Mouse (Mus musculus): ENCODE data around the gene Slc16a11. TPM values are rescaled to one million over a fixed set of nuclear protein-coding genes. Genes with fewer than 3 reads are reported as not detected.

Gene Slc16a11
- polyA plus RNA-seq, 1 experiment from 2014 or later, result 0.50 TPM

- Histone ChIP-seq H3K36me3 (ENCODE audit: control insufficient read depth, insufficient read depth, low read length) (no peaks in the 10 kb centered on the region), H3K9me3 (ENCODE audit: control insufficient read depth, low read length) (no peaks in the 10 kb centered on the region), H3K27me3 (ENCODE audit: control insufficient read depth, insufficient read depth, low read length) (no peaks in the 10 kb centered on the region), H3K4me3 (ENCODE audit: low read depth, low read length) (no peak overlapping the region), H3K27ac (ENCODE audit: low read depth, low read length) (no peak overlapping the region), H3K9ac (ENCODE audit: low read length) (no peak overlapping the region), H3K4me1 (ENCODE audit: control insufficient read depth, insufficient read depth, low read length) (no peaks in the 10 kb centered on the region), H3K4me2 (ENCODE audit: low read depth) (no peak overlapping the region)
- no peak for ATAC-seq (ENCODE audit: insufficient read depth, low FRiP score, low TSS enrichment)
- DNase-seq (ENCODE audit: low spot score), result no peak
- WGBS, result 63% methylated on average over 11 of the region's 11 CpGs
These were observed 18.9 kb upstream of the Slc16a11 start for GRCm38 (mm10) chr11:70193354-70194285.

GRCm38 (mm10) chr11:70198332-70198731, 14.2 kb upstream of the Slc16a11 start:
- no peaks in the 10 kb centered on the region for H3K9me3 ChIP-seq (ENCODE audit: control insufficient read depth, low read length)
- H3K36me3 ChIP-seq (ENCODE audit: control insufficient read depth, insufficient read depth, low read length), result no peaks in the 10 kb centered on the region
- ATAC-seq (ENCODE audit: insufficient read depth, low FRiP score, low TSS enrichment) (no peak), DNase-seq (ENCODE audit: low spot score) (no peak)
- no peaks in the 10 kb centered on the region for H3K27me3 ChIP-seq (ENCODE audit: control insufficient read depth, insufficient read depth, low read length)
- H3K4me2 ChIP-seq (ENCODE audit: low read depth), result no peak overlapping the region
- H3K9ac ChIP-seq (ENCODE audit: low read length), result no peak overlapping the region
- no peaks in the 10 kb centered on the region for H3K4me1 ChIP-seq (ENCODE audit: control insufficient read depth, insufficient read depth, low read length)
- no peak overlapping the region for H3K4me3 ChIP-seq (ENCODE audit: low read depth, low read length)
- 85% methylated on average over 3 of the region's 3 CpGs for WGBS
- no peak overlapping the region for H3K27ac ChIP-seq (ENCODE audit: low read depth, low read length)

GRCm38 (mm10) chr11:70199107-70199506, 13.4 kb upstream of the Slc16a11 start:
- H3K4me1 ChIP-seq (ENCODE audit: control insufficient read depth, insufficient read depth, low read length), result no peaks in the 10 kb centered on the region
- ATAC-seq (ENCODE audit: insufficient read depth, low FRiP score, low TSS enrichment) (no peak), DNase-seq (ENCODE audit: low spot score) (no peak)
- no peak overlapping the region for H3K27ac ChIP-seq (ENCODE audit: low read depth, low read length)
- H3K9me3 ChIP-seq (ENCODE audit: control insufficient read depth, low read length), result no peaks in the 10 kb centered on the region
- WGBS, result 85% methylated on average over 8 of the region's 8 CpGs
- no peaks in the 10 kb centered on the region for H3K27me3 ChIP-seq (ENCODE audit: control insufficient read depth, insufficient read depth, low read length)
- H3K9ac ChIP-seq (ENCODE audit: low read length), result no peak overlapping the region; the same call in 1 of the 2 replicates
- no peak overlapping the region for H3K4me3 ChIP-seq (ENCODE audit: low read depth, low read length)
- no peaks in the 10 kb centered on the region for H3K36me3 ChIP-seq (ENCODE audit: control insufficient read depth, insufficient read depth, low read length)
- H3K4me2 ChIP-seq (ENCODE audit: low read depth), result no peak overlapping the region

GRCm38 (mm10) chr11:70200036-70200608, 12.4 kb upstream of the Slc16a11 start:
- H3K4me2 ChIP-seq (ENCODE audit: low read depth), result no peak overlapping the region
- H3K9me3 ChIP-seq (ENCODE audit: control insufficient read depth, low read length), result no peaks in the 10 kb centered on the region
- no peaks in the 10 kb centered on the region for H3K36me3 ChIP-seq (ENCODE audit: control insufficient read depth, insufficient read depth, low read length)
- H3K9ac ChIP-seq (ENCODE audit: low read length), result no peak overlapping the region
- H3K4me1 ChIP-seq (ENCODE audit: control insufficient read depth, insufficient read depth, low read length), result no peaks in the 10 kb centered on the region
- no peaks in the 10 kb centered on the region for H3K27me3 ChIP-seq (ENCODE audit: control insufficient read depth, insufficient read depth, low read length)
- H3K4me3 ChIP-seq (ENCODE audit: low read depth, low read length), result no peak overlapping the region
- DNase-seq (ENCODE audit: low spot score), result no peak
- no peak overlapping the region for H3K27ac ChIP-seq (ENCODE audit: low read depth, low read length)
- WGBS, result 90% methylated on average over 5 of the region's 5 CpGs
- ATAC-seq (ENCODE audit: insufficient read depth, low FRiP score, low TSS enrichment), result no peak

GRCm38 (mm10) chr11:70201691-70202090, 10.9 kb upstream of the Slc16a11 start:
- DNase-seq (ENCODE audit: low spot score) (peak; percentile 84), ATAC-seq (ENCODE audit: insufficient read depth, low FRiP score, low TSS enrichment) (no peak)
- H3K4me1 ChIP-seq (ENCODE audit: control insufficient read depth, insufficient read depth, low read length), result no peaks in the 10 kb centered on the region
- no peak overlapping the region for H3K4me3 ChIP-seq (ENCODE audit: low read depth, low read length)
- H3K9ac ChIP-seq (ENCODE audit: low read length), result no peak overlapping the region
- H3K27ac ChIP-seq (ENCODE audit: low read depth, low read length), result no peak overlapping the region
- H3K27me3 ChIP-seq (ENCODE audit: control insufficient read depth, insufficient read depth, low read length), result no peaks in the 10 kb centered on the region
- no peak overlapping the region for H3K4me2 ChIP-seq (ENCODE audit: low read depth)
- no peaks in the 10 kb centered on the region for H3K36me3 ChIP-seq (ENCODE audit: control insufficient read depth, insufficient read depth, low read length)
- WGBS, result 43% methylated on average over 5 of the region's 5 CpGs
- H3K9me3 ChIP-seq (ENCODE audit: control insufficient read depth, low read length), result no peaks in the 10 kb centered on the region

- Histone ChIP-seq H3K36me3 (ENCODE audit: control insufficient read depth, insufficient read depth, low read length) (no peaks in the 10 kb centered on the region), H3K4me1 (ENCODE audit: control insufficient read depth, insufficient read depth, low read length) (no peaks in the 10 kb centered on the region), H3K27me3 (ENCODE audit: control insufficient read depth, insufficient read depth, low read length) (no peaks in the 10 kb centered on the region), H3K9me3 (ENCODE audit: control insufficient read depth, low read length) (no peaks in the 10 kb centered on the region), H3K4me3 (ENCODE audit: low read depth, low read length) (no peak overlapping the region), H3K27ac (ENCODE audit: low read depth, low read length) (no peak overlapping the region), H3K4me2 (ENCODE audit: low read depth) (no peak overlapping the region), H3K9ac (ENCODE audit: low read length) (no peak overlapping the region)
- DNase-seq (ENCODE audit: low spot score) (no peak), ATAC-seq (ENCODE audit: insufficient read depth, low FRiP score, low TSS enrichment) (no peak)
- WGBS, result 87% methylated on average over 2 of the region's 2 CpGs
These were observed 5.8 kb upstream of the Slc16a11 start for GRCm38 (mm10) chr11:70206801-70207200.

GRCm38 (mm10) chr11:70207283-70207682, 5.3 kb upstream of the Slc16a11 start:
- ATAC-seq (ENCODE audit: insufficient read depth, low FRiP score, low TSS enrichment), result no peak
- no peak for DNase-seq (ENCODE audit: low spot score)
- Histone ChIP-seq H3K27me3 (ENCODE audit: control insufficient read depth, insufficient read depth, low read length) (peaks cover 3% of the 10 kb centered on the region; the same call in 1 of the 2 replicates), H3K4me3 (ENCODE audit: low read depth, low read length) (no peak overlapping the region), H3K9me3 (ENCODE audit: control insufficient read depth, low read length) (no peaks in the 10 kb centered on the region), H3K4me2 (ENCODE audit: low read depth) (no peak overlapping the region), H3K9ac (ENCODE audit: low read length) (no peak overlapping the region), H3K27ac (ENCODE audit: low read depth, low read length) (no peak overlapping the region), H3K36me3 (ENCODE audit: control insufficient read depth, insufficient read depth, low read length) (no peaks in the 10 kb centered on the region), H3K4me1 (ENCODE audit: control insufficient read depth, insufficient read depth, low read length) (no peaks in the 10 kb centered on the region)
- 94% methylated on average over 7 of the region's 7 CpGs for WGBS

- peaks cover 3% of the 10 kb centered on the region; the same call in 1 of the 2 replicates for H3K4me1 ChIP-seq (ENCODE audit: control insufficient read depth, insufficient read depth, low read length)
- no peak overlapping the region for H3K4me2 ChIP-seq (ENCODE audit: low read depth)
- no peak overlapping the region for H3K9ac ChIP-seq (ENCODE audit: low read length)
- no peaks in the 10 kb centered on the region for H3K9me3 ChIP-seq (ENCODE audit: control insufficient read depth, low read length)
- 77% methylated on average over 5 of the region's 5 CpGs for WGBS
- DNase-seq (ENCODE audit: low spot score), result no peak
- H3K36me3 ChIP-seq (ENCODE audit: control insufficient read depth, insufficient read depth, low read length), result no peaks in the 10 kb centered on the region
- no peak overlapping the region for H3K4me3 ChIP-seq (ENCODE audit: low read depth, low read length)
- H3K27me3 ChIP-seq (ENCODE audit: control insufficient read depth, insufficient read depth, low read length), result peaks cover 18% of the 10 kb centered on the region
- ATAC-seq (ENCODE audit: insufficient read depth, low FRiP score, low TSS enrichment), result no peak
- no peak overlapping the region for H3K27ac ChIP-seq (ENCODE audit: low read depth, low read length)
These were observed 3.7 kb upstream of the Slc16a11 start for GRCm38 (mm10) chr11:70208778-70209388.

All from neural tube, embryonic 11.5 days (tissue).